Mouse (Mus musculus) mouse trophoblast stem cell (cell line): ENCODE measurements around the gene Adam1a.

Experiments used
- in situ Hi-C, 2 experiments: fragments of 300-500 bp; cut with MseI, MboI; formaldehyde crosslinking; loops; 2 replicates in 1 of 2; 3 replicates in 1 of 2; pipeline ENCODE4 v1.15.1; 2025

The Adam1a gene

GRCm38 (mm10) chr5:121544910-121545792, at the start of gene Adam1a, which contains the start of gene Gm42878:
TSS of gene Adam1a (minus strand) at chr5:121545482.
TSS of gene Gm42878 (minus strand) at chr5:121545482.
- in situ Hi-C loops: no loop called here

DNA sequence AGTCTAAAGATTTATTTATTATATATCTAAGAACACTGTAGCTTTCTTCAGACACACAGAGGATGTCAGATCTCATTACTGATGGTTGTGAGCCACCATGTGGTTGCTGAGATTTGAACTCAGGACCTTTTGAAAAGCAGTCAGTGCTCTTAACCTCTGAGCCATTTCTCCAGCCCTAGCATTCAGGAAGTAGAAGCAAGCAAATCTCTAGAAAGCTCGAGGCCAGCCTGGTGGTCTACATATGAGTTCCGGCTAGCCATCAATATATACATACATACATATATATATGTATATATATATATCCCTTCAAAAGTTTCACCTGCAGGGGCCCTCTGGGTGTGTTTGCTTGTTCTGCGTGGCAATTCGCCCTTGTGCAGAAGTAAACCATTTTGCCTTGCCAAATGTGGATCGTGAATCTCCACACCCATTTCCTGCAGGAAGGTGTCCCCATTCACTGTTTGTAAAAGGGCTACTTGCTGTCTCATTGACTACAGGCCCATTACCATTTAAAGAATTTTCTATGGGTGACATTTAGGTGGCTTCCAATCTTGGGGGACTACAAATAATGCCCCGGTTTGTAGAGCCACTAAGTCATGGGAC, 49.5 kb upstream of the Adam1a start:
- in situ Hi-C loops: loop anchor here in 1 of 2 experiments (5.0 kb wide), 1 partner anchor 38 kb away; no protein-coding TSS in a partner anchor

DNA sequence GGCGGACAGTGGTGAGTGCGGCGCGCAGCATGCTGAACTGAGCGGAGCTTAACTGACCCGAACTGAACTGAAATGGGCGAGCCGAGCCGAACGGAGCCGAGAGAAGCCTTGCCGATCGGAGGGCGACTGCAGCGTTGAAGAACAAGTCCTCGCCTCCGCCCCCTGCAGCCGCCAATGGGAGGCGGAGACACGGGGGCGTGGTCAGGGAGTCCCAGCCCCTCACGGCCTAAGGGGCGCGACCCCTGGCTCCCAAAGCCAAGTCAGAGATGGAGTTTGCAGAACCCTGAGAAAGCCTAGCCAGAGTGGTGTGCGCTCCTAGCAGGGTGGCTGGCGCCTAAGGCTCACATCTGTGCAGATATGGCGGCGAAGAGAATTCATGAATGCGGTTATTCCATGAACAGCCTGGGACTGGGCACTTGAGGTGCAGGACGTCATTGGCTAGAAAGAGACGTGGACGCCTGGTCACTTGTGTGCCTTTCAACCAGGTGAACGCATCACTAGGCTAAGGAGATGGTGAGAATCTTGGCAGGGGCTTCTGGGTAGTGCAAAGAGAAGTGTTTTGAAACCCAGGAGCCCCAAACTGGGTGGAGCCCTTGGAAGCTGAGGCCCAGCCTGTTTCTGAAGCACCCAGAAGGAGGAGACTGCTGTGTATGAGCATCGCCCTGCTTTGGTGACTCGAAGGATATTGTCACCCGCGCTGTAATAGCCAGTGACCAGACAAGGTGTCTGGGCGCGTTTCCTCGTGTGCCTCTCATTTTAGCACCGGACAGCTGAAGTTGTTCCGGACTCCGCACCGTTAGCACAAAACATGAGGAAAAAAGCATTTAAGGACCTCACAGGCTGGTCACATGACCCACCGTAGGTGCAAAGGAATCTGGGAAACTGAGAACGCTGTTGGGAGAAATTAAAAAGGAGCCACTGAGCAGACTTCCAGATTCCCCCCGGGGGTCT, 48.4 kb upstream of the Adam1a start, which contains the start of gene Aldh2:
Aldh2 (minus strand) TSS at position 374 of the 951 bp plus-strand sequence.
- in situ Hi-C loops: loop anchor here in 1 of 2 experiments (5.0 kb wide), 1 partner anchor 36 kb away; no protein-coding TSS in a partner anchor

GRCm38 (mm10) chr5:121592816-121593407, 47.6 kb upstream of the Adam1a start:
- in situ Hi-C loops: loop anchor here in 1 of 2 experiments (5.0 kb wide), 1 partner anchor 36 kb away; no protein-coding TSS in a partner anchor

DNA sequence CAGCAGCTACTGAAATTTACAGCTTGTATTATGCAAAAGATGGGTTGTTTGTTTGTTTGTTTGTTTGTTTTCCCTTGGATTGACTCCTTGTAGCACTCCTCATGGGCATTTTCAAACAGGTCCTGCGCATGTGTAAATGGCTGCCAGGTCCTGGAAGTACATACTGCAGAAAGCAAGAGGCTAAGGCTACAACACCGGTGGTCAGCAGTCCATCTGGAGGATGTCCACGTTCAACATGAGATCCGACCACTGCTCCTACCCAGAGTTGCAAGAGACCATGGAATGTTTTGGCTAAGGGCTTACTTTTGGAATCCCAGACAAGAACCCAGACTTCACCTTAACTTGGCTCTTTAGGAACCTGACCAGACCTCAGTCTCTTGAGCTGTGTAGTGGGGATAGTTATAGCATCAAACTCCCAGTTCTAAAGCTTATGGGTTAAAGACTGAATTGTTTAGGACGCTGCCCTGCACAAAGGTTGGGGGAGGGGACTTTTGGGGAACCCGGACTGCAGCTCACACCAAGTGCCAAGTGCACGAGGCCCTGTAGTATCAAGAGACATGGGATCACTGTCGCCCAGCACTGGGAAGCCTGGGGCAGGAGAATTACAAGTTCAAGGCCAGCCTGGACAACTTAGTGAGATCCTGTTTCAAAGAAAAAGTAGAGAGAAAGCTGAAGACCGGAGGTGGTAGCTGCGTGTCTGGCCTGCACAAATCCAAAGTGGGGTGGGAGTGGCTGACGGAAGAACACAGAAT, 47.0 kb upstream of the Adam1a start:
- in situ Hi-C loops: loop anchor here in 1 of 2 experiments (5.0 kb wide), 1 partner anchor 35 kb away; no protein-coding TSS in a partner anchor

GRCm38 (mm10) chr5:121591417-121592063, 46.3 kb upstream of the Adam1a start:
- in situ Hi-C loops: loop anchor here in 1 of 2 experiments (5.0 kb wide), 1 partner anchor 34 kb away; no protein-coding TSS in a partner anchor

DNA sequence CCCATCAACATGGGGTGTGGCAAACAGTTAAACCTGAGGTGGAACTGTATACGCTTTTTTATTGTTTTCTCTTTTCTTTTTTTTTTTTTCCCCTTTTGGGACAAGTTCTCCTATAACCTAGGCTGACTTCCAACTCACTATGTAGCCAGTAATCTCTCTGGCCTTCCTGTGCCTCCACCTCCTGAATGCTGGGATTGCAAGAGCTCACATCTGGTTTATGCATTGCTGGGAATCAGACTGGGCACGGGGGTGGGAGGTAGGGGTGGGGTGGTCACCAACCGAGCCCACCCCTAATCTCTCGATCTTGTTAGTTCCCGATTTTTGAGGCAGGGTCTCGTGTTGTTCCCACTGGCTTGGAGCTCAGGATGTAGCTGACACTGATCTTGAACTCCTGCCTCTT, 44.6 kb upstream of the Adam1a start:
- in situ Hi-C loops: loop anchor here in 1 of 2 experiments (5.0 kb wide), 1 partner anchor 33 kb away; no protein-coding TSS in a partner anchor

- in situ Hi-C loops: no loop called here
Measured at GRCm38 (mm10) chr5:121586400-121587039, 41.2 kb upstream of the Adam1a start.

DNA sequence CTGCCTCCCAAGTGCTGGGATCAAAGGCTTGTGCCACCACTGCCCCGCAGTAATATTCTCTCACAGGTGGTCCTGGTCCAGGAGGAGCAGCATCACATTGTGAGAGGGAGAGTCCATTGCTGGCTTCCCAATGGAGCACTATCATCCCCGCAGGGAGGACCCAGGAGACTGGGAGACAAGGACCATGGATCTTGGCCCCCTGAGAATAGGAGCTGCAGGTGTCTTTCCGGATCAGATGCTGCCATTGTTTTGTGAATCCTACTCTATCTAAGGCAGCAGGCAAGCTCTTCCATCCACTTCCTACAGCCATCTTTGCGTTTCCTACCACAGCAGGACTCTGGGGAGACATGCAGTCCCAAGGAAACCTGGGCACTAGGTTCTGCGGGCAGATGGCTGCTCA, 40.4 kb upstream of the Adam1a start:
- in situ Hi-C loops: no loop called here

DNA sequence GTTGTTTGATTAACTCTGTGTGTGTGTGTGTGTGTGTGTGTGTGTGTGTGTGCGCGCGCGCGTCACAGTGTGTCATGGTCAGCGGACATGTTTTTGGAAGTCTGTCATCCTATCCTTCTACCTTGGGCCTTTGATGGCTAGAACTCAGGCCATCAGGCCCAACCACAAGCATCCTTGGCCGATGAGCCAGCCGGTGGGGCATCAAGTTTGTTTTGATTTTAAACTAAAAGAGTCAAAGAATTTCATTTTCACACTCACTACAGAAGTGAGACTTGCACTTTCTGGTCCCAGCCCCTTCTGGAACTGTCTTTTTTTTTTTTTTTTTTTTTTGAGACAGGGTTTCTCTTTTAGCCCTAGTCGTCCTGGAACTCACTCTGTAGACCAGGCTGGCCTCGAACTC, 39.7 kb upstream of the Adam1a start:
- in situ Hi-C loops: no loop called here

DNA sequence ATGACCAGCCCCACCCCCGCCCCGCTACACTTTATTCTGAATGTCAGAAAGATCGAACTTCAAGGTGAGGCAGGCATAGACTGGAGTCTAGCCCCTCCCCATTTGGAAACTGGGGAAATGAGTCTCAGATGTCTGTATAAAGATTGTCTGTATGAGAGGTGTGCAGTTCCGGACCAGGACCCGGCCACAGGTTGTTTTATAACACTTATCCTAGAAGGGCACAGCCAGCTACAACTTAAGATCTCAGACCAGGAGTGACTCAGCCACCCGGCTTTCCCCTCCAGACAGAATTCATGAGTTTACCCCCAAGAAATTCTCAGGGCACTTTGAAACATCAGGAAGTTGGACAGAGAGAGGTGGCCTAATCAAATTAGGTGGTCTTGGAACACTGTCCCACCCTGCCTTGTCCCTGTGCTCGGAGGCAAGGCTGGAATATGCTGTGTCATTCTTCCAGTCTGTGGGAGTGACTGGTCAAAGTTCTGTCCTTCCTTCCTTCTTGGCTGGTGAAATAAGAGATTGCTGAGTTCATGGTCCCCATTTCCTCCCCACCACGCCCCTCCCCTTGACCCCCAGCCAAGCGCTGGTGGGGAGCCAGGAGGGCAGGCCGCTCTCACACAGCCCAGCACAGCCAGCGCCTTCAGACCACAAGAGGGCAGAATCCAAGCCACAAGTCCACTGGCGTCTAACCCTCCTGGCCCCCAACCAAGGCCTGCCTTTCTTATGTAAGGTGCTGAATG, 38.7 kb upstream of the Adam1a start:
- in situ Hi-C loops: no loop called here

DNA sequence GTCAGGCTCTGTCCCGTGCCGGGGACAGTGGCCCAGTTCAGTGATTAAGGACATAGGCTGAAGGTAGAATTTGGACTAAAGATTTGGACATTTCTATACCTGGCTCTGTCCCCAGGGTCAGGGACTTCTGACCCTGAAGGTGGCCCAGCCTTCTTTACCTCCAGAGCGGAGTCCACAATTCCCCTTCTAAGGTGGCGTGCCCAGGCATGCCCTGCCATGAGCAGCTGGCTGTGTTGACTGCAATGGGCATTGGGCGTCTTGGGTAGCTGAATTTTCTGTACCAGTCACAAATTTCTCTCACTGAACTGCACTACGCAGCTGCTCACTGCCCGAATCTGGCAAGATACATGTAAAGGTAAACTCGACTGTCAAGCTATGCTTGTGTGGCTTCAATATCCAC, 36.7 kb upstream of the Adam1a start:
- in situ Hi-C loops: no loop called here

DNA sequence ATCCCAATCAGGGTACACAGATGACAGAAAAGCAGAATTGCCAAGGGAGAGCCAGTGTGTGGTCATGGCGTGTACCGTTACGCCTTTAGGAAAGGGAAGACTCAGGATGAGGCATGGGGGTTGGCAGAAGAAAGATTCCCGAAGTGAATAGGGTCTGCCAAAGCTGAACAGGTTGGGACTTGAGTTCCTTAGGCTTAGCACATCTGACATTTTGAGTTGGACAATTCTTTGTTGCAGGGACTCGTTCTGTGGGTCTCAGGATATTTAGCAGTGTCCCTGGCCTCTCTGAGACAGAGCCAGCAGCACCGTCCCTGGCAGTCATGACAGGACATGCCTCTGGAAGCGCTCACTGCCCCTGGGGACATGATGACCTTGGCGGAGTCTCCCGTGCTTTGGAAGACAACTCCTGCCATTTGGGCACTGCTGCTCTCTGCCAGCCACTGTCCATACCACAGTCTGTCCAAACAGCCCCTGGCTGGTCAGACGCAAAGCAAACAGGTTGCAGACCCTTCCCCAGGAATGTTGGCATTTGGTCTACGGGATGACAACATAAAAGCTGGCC, 31.7 kb upstream of the Adam1a start:
- in situ Hi-C loops: no loop called here

- in situ Hi-C loops: no loop called here
Measured at GRCm38 (mm10) chr5:121575867-121576266, 30.6 kb upstream of the Adam1a start.

GRCm38 (mm10) chr5:121574145-121574544, 28.9 kb upstream of the Adam1a start:
- in situ Hi-C loops: no loop called here

- in situ Hi-C loops: no loop called here
Measured at GRCm38 (mm10) chr5:121570787-121571186, 25.5 kb upstream of the Adam1a start.

GRCm38 (mm10) chr5:121569881-121570420, 24.7 kb upstream of the Adam1a start:
- in situ Hi-C loops: loop anchor here in 1 of 2 experiments (5.0 kb wide), 1 partner anchor 32 kb away; no protein-coding TSS in a partner anchor
